Mouse (Mus musculus) embryonic fibroblast, embryonic 13.5 days (primary cell): ENCODE results near the gene Cryba2. TPM values are rescaled to one million over a fixed set of nuclear protein-coding genes. Genes with fewer than 3 reads are reported as not detected.

ENCODE experiments used
- H3K27ac ChIP-seq: 2 replicates; pipeline ENCODE4 v1.5.1; 2012; ENCODE audit warnings: low read length, control low read depth, inconsistent platforms; ENCODE audit not compliant: insufficient read depth
- H3K4me1 ChIP-seq: 2 replicates; pipeline ENCODE4 v1.6.1; 2011; ENCODE audit warnings: low read length; ENCODE audit not compliant: control insufficient read depth, insufficient read depth
- H3K4me3 ChIP-seq: 2 replicates; pipeline ENCODE4 v1.5.1; 2011; ENCODE audit warnings: mild to moderate bottlenecking, control low read depth, low read length; ENCODE audit not compliant: insufficient read depth
- CTCF ChIP-seq: IDR thresholded peaks from 2 replicates; pipeline ENCODE4 v1.5.1; 2011; ENCODE audit warnings: mild to moderate bottlenecking, control low read depth, low read length, moderate library complexity, borderline replicate concordance; ENCODE audit not compliant: insufficient read depth
- POLR2A ChIP-seq: IDR thresholded peaks from 2 replicates; pipeline ENCODE4 v1.6.1; 2011; ENCODE audit warnings: low read depth, mild to moderate bottlenecking, control low read depth, low read length, moderate library complexity
- polyA plus RNA-seq: library from polyadenylated mRNA; stranded (reverse); fragments of >200 nt; gene quantifications from 2 replicates; pipeline ENCODE4 v1.2.4, GENCODE M21; 2011; ENCODE audit warnings: low read depth; ENCODE audit not compliant: missing spikeins, insufficient read length

Gene Cryba2
- polyA plus RNA-seq, 1 experiment = not detected

- 0 out of 2 replicates have a peak, but pooled peaks cover 4% of the 10 kb centered on the region for H3K4me1 ChIP-seq
- no peak for TF ChIP-seq POLR2A
- TF ChIP-seq CTCF = no peak
These were observed 41.8 kb downstream of the Cryba2 start for GRCm38 (mm10) chr1:74851001-74851775.

GRCm38 (mm10) chr1:74850251-74850650 is 42.7 kb downstream of the Cryba2 start:
- Histone ChIP-seq H3K27ac (no peak overlapping the region), H3K4me1 (0 out of 2 replicates have a peak, but pooled peaks cover 4% of the 10 kb centered on the region), H3K4me3 (no peak overlapping the region)
- TF ChIP-seq CTCF (no peak), POLR2A (no peak)

More at GRCm38 (mm10) chr1:74851001-74851775, 41.8 kb downstream of the Cryba2 start:
- H3K4me3 ChIP-seq = no peak overlapping the region
- H3K27ac ChIP-seq = no peak overlapping the region

- TF ChIP-seq POLR2A (no peak), CTCF (no peak)
- Histone ChIP-seq H3K4me1 (0 out of 2 replicates have a peak, but pooled peaks cover 4% of the 10 kb centered on the region), H3K27ac (no peak overlapping the region), H3K4me3 (no peak overlapping the region)
These were observed 44.0 kb downstream of the Cryba2 start for GRCm38 (mm10) chr1:74848946-74849345.

- H3K4me3 ChIP-seq = no peak overlapping the region
- no peak for TF ChIP-seq POLR2A
- no peak for TF ChIP-seq CTCF
- H3K4me1 ChIP-seq = no peaks in the 10 kb centered on the region
- no peak overlapping the region for H3K27ac ChIP-seq
These were observed 46.6 kb downstream of the Cryba2 start for GRCm38 (mm10) chr1:74846341-74846740.

- Histone ChIP-seq H3K27ac (no peak overlapping the region), H3K4me1 (no peaks in the 10 kb centered on the region), H3K4me3 (no peak overlapping the region)
- no peak for TF ChIP-seq POLR2A
- TF ChIP-seq CTCF = no peak
These were observed 49.9 kb downstream of the Cryba2 start for GRCm38 (mm10) chr1:74843090-74843489.

Other genes with a start within 250 kb of the Cryba2 start
- 29.4 and 42.5 TPM in 2 replicates for gene Ttll4, start 231.4 kb downstream of the Cryba2 start, polyA plus RNA-seq
- 0.51 and 2.1 TPM in 2 replicates for gene Cyp27a1, start 179.6 kb downstream of the Cryba2 start, polyA plus RNA-seq
- gene Prkag3, start 143.9 kb downstream of the Cryba2 start, polyA plus RNA-seq = 0.26 and 0.32 TPM in 2 replicates
- gene Wnt6, start 121.3 kb downstream of the Cryba2 start, polyA plus RNA-seq = not detected in 2 replicates
- 1.8 and 2.7 TPM in 2 replicates for gene Wnt10a, start 101.6 kb downstream of the Cryba2 start, polyA plus RNA-seq
- gene Cdk5r2, start 38.2 kb downstream of the Cryba2 start, polyA plus RNA-seq = not detected in 2 replicates
- not detected in 2 replicates for gene Fev, start 7.7 kb downstream of the Cryba2 start, polyA plus RNA-seq
- gene Cfap65, start 42.5 kb upstream of the Cryba2 start, polyA plus RNA-seq = not detected in 2 replicates
- gene Ihh, start 58.5 kb upstream of the Cryba2 start, polyA plus RNA-seq = not detected in 2 replicates
- 9.1 and 10.3 TPM in 2 replicates for gene Nhej1, start 232.1 kb upstream of the Cryba2 start, polyA plus RNA-seq
- 0.42 TPM in 1 of 2 replicates, not detected in the other for gene Slc23a3, start 240.7 kb upstream of the Cryba2 start, polyA plus RNA-seq
- gene Cnppd1, start 249.6 kb upstream of the Cryba2 start, polyA plus RNA-seq = 34.2 and 40.9 TPM in 2 replicates
- 31.9 and 44.3 TPM in 2 replicates for gene Retreg2, start 249.6 kb upstream of the Cryba2 start, polyA plus RNA-seq